Mouse (Mus musculus) testis, adult 2 months (tissue): ENCODE data around the gene Rorc. TPM values are rescaled to one million over a fixed set of nuclear protein-coding genes. Genes with fewer than 3 reads are reported as not detected.

Experiments used
- H3K27ac ChIP-seq: fragments of 200-500 bp; 2 replicates; pipeline ENCODE4 v1.5.1; 2012; ENCODE audit warnings: low read depth, low read length; ENCODE audit not compliant: control insufficient read depth, insufficient read depth
- H3K27me3 ChIP-seq: fragments of 200-500 bp; 2 replicates; pipeline ENCODE4 v1.6.1; 2012; ENCODE audit warnings: mild to moderate bottlenecking, low read length, moderate library complexity; ENCODE audit not compliant: control insufficient read depth, insufficient read depth
- H3K36me3 ChIP-seq: fragments of 200-500 bp; 2 replicates; pipeline ENCODE4 v1.6.1; 2012; ENCODE audit warnings: mild to moderate bottlenecking, low read length; ENCODE audit not compliant: control insufficient read depth, insufficient read depth
- H3K4me1 ChIP-seq: fragments of 200-500 bp; 2 replicates; pipeline ENCODE4 v1.6.1; 2012; ENCODE audit warnings: low read length; ENCODE audit not compliant: control insufficient read depth, insufficient read depth
- H3K4me3 ChIP-seq: fragments of 200-500 bp; 2 replicates; pipeline ENCODE4 v1.5.1; 2012; ENCODE audit warnings: low read depth, mild to moderate bottlenecking, low read length, moderate library complexity, mixed read lengths; ENCODE audit not compliant: control insufficient read depth
- CTCF ChIP-seq: fragments of 200-500 bp; IDR thresholded peaks from 2 replicates; pipeline ENCODE4 v1.5.1; 2012; ENCODE audit warnings: low read depth, mild to moderate bottlenecking, inconsistent platforms, low read length, moderate library complexity; ENCODE audit not compliant: control insufficient read depth, insufficient read depth, insufficient replicate concordance
- POLR2A ChIP-seq: fragments of 200-500 bp; IDR thresholded peaks from 2 replicates; pipeline ENCODE4 v1.6.1; 2012; ENCODE audit warnings: low read depth, mild to moderate bottlenecking, inconsistent platforms, low read length, moderate library complexity; ENCODE audit not compliant: control insufficient read depth
- polyA plus RNA-seq: library from polyadenylated mRNA; depleted of rRNA; stranded (reverse); fragments of >200 nt; gene quantifications from 2 replicates; pipeline ENCODE4 v1.2.3, GENCODE M21; 2012

Rorc gene
- polyA plus RNA-seq, 1 experiment = 1.3 TPM

GRCm38 (mm10) chr3:94398943-94399481 is 26.4 kb downstream of the Rorc start:
- Histone ChIP-seq H3K36me3 (no peaks in the 10 kb centered on the region), H3K27ac (no peak overlapping the region), H3K27me3 (no peaks in the 10 kb centered on the region), H3K4me1 (peaks cover 2% of the 10 kb centered on the region; the same call in 1 of the 2 replicates), H3K4me3 (no peak overlapping the region)
- TF ChIP-seq POLR2A = no peak
- TF ChIP-seq CTCF = no peak

DNA sequence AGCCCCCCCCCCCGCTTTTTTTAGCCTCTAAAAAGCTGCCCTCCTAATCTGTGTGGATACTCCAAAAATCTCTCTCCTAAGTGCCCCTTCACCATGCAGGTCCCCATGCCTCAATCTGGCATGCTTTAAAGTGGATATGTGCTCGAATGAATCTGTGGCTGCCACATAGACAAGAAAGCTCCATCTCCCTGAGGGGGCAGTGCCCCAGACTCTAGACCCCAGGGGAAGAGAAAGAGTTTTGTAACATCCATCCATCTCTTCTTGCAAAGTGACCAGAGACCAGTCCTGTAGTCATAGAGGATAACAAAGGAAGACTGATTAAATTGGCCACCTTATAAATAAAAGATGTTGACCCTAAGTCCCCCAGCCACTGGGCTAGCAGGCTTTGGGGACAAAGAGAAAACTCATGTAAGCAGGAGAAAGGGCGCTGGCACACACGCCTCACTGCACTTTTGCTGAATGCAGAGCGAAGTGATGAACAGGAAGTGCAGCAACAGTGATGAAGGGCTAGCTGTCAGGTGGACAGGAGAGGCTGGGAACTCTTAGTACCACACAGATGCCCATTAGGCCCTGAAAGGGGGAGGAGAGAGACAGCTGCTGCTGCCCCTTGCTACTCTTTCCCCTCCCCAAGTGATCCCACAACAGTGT is 27.2 kb downstream of the Rorc start:
- H3K27me3 ChIP-seq = no peaks in the 10 kb centered on the region
- TF ChIP-seq CTCF (no peak), POLR2A (no peak)
- no peak overlapping the region for H3K27ac ChIP-seq
- H3K4me1 ChIP-seq = peaks cover 2% of the 10 kb centered on the region; the same call in 1 of the 2 replicates
- no peak overlapping the region for H3K4me3 ChIP-seq
- H3K36me3 ChIP-seq = no peaks in the 10 kb centered on the region

GRCm38 (mm10) chr3:94402451-94402850 is 29.9 kb downstream of the Rorc start:
- Histone ChIP-seq H3K27me3 (no peaks in the 10 kb centered on the region), H3K4me1 (peaks cover 2% of the 10 kb centered on the region; the same call in 1 of the 2 replicates), H3K36me3 (no peaks in the 10 kb centered on the region), H3K4me3 (no peak overlapping the region), H3K27ac (no peak overlapping the region)
- TF ChIP-seq POLR2A = no peak
- no peak for TF ChIP-seq CTCF

- no peaks in the 10 kb centered on the region for H3K4me1 ChIP-seq
- H3K27ac ChIP-seq = no peak overlapping the region
- no peak for TF ChIP-seq CTCF
- TF ChIP-seq POLR2A = no peak
- peak overlapping the region; percentile 70 for H3K4me3 ChIP-seq
- H3K27me3 ChIP-seq = no peaks in the 10 kb centered on the region
- no peaks in the 10 kb centered on the region for H3K36me3 ChIP-seq
Observed at GRCm38 (mm10) chr3:94404366-94405054, 31.9 kb downstream of the Rorc start.

- TF ChIP-seq POLR2A (no peak), CTCF (no peak)
- Histone ChIP-seq H3K27me3 (no peaks in the 10 kb centered on the region), H3K4me1 (no peaks in the 10 kb centered on the region), H3K27ac (no peak overlapping the region), H3K36me3 (no peaks in the 10 kb centered on the region; the same call in 1 of the 2 replicates), H3K4me3 (no peak overlapping the region)
Observed at GRCm38 (mm10) chr3:94405561-94405960, 33.0 kb downstream of the Rorc start.

DNA sequence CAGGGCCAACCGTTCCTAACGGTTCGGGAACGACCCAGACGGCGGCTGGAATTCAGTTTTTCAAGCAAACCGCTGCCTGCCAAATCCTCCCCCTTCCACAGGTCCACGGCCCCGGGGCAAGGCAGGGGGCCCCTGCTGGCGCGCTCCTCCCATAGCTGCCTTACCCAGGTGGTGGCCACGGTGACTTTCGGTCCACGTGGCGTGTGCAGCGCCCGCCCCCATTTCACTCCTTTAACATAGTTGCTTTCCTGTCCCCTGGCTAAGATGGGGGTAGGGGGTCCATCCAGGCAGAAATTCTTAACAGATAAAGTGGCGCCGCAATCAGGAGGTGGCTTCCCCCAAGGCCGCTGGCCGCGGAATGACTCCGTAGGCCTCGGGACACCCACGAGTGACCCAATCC is 39.9 kb downstream of the Rorc start:
- Histone ChIP-seq H3K36me3 (no peaks in the 10 kb centered on the region; the same call in 1 of the 2 replicates), H3K4me3 (peak overlapping the region; percentile 86), H3K27ac (peak overlapping the region; percentile 99), H3K4me1 (no peaks in the 10 kb centered on the region), H3K27me3 (no peaks in the 10 kb centered on the region)
- no peak for TF ChIP-seq CTCF
- TF ChIP-seq POLR2A = no peak; the same call in 1 of the 2 replicates

DNA sequence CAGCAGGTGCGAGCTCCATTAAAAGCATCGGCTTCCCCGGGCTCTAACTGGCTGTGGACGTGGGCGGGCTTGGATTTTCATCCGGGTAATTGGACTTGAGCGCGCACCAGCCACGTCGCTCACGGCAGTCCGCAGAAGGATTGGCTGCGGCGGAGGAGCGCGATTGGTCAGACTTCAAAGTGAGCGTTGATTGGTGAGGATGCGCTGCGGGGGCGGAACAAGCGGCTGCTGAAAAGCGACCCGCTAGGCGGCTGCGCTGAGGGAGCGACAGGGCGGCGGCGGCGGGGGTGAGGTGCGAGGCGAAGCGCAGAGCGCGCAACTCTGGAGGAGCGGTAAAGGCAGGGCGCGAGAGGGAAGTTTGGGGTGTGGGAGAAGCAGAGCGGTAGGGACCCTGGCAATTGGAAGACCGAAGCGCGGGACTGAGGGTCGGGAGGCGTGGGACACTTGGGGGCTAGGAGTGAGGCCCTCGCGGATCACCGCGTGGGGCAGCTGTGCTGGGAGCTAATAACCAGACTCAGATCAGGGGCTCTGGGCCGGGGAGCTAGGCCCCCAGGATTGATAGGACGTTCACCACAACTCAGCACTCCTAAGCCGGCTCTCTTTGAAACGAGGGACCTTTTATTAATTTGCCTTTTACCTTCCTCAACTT is 40.6 kb downstream of the Rorc start, which contains the start of gene Tdrkh:
Tdrkh (plus strand) TSS at position 243 of the 649 bp plus-strand sequence.
- Histone ChIP-seq H3K36me3 (no peaks in the 10 kb centered on the region; the same call in 1 of the 2 replicates), H3K27ac (peak within 1 kb of the TSS; percentile 99), H3K4me1 (no peaks in the 10 kb centered on the region), H3K27me3 (no peaks in the 10 kb centered on the region), H3K4me3 (peak within 1 kb of the TSS; percentile 86)
- TF ChIP-seq POLR2A = peak; percentile 68
- no peak for TF ChIP-seq CTCF
